Mouse (Mus musculus): ENCODE data around the gene Nr3c2. TPM values are rescaled to one million over a fixed set of nuclear protein-coding genes. Genes with fewer than 3 reads are reported as not detected.

Gene Nr3c2
- 3.7 and 6.0 TPM in 2 replicates for polyA plus RNA-seq (2014; fragmentation: Nextera tagmentation; extraction: Ambion mirVana)

GRCm38 (mm10) chr8:76899411-76900154 lies at the start of gene Nr3c2:
TSS of gene Nr3c2 (plus strand) at chr8:76899442.
- peak within 1 kb of the TSS; percentile 100 for H3K4me2 ChIP-seq (replicated peaks)
- H3K27me3 ChIP-seq (ENCODE audit: control insufficient read depth, insufficient read depth, low read length): peaks cover 36% of the 10 kb centered on the region
- DNase-seq (ENCODE audit: low spot score): no peak
- no peaks in the 10 kb centered on the region for H3K36me3 ChIP-seq (replicated peaks; ENCODE audit: control insufficient read depth, insufficient read depth)
- under 1% methylated on average over 36 of the region's 47 CpGs for WGBS
- peak within 1 kb of the TSS; percentile 9; the same call in 1 of the 2 replicates for H3K27ac ChIP-seq
- peaks cover 17% of the 10 kb centered on the region for H3K4me1 ChIP-seq (replicated peaks; ENCODE audit: control insufficient read depth, insufficient read depth, low read length)
- peak within 1 kb of the TSS; percentile 70 for H3K9ac ChIP-seq
- H3K4me3 ChIP-seq (replicated peaks; ENCODE audit: low read length): peak within 1 kb of the TSS; percentile 77
- H3K9me3 ChIP-seq (ENCODE audit: control insufficient read depth, low read length): no peaks in the 10 kb centered on the region
- peak; percentile 7 for ATAC-seq (ENCODE audit: low FRiP score)

GRCm38 (mm10) chr8:76858534-76858933 lies 40.7 kb upstream of the Nr3c2 start:
- ATAC-seq (ENCODE audit: low FRiP score) (no peak), DNase-seq (ENCODE audit: low spot score) (no peak)
- Histone ChIP-seq H3K36me3 (replicated peaks; ENCODE audit: control insufficient read depth, insufficient read depth) (no peaks in the 10 kb centered on the region), H3K4me1 (replicated peaks; ENCODE audit: control insufficient read depth, insufficient read depth, low read length) (no peaks in the 10 kb centered on the region), H3K27ac (no peak overlapping the region), H3K4me2 (replicated peaks) (no peak overlapping the region), H3K9me3 (ENCODE audit: control insufficient read depth, low read length) (no peaks in the 10 kb centered on the region), H3K9ac (no peak overlapping the region), H3K27me3 (ENCODE audit: control insufficient read depth, insufficient read depth, low read length) (no peaks in the 10 kb centered on the region), H3K4me3 (replicated peaks; ENCODE audit: low read length) (no peak overlapping the region)
- WGBS: 90% methylated on average over 2 of the region's 2 CpGs

- H3K9me3 ChIP-seq (ENCODE audit: control insufficient read depth, low read length): no peaks in the 10 kb centered on the region
- no peaks in the 10 kb centered on the region for H3K4me1 ChIP-seq (replicated peaks; ENCODE audit: control insufficient read depth, insufficient read depth, low read length)
- no peak overlapping the region for H3K9ac ChIP-seq
- DNase-seq (ENCODE audit: low spot score) (peak; percentile 30), ATAC-seq (ENCODE audit: low FRiP score) (no peak)
- no peak overlapping the region for H3K4me2 ChIP-seq (replicated peaks)
- no peak overlapping the region for H3K27ac ChIP-seq
- no peaks in the 10 kb centered on the region for H3K27me3 ChIP-seq (ENCODE audit: control insufficient read depth, insufficient read depth, low read length)
- H3K36me3 ChIP-seq (replicated peaks; ENCODE audit: control insufficient read depth, insufficient read depth): no peaks in the 10 kb centered on the region
- no peak overlapping the region for H3K4me3 ChIP-seq (replicated peaks; ENCODE audit: low read length)
Observed at GRCm38 (mm10) chr8:76859709-76860108, 39.5 kb upstream of the Nr3c2 start.

DNA sequence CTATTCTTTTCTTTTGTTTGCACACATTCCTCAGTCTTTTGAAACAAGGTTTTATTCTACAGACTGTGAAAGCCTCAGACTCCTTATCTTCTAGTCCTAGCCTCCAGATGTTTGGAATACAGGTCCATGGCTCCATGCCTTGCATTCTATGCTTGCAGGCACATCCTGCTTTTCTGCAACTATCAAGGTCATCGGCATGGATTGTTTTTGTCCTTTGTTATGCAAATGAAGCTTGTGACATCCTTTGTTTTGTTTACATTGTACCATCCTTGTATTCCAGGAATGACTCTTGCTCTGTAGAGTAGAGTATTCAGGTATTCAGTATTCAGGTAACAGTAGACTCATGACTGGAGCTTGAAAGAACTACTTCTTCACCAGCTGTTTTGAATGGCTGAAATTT lies 36.2 kb upstream of the Nr3c2 start:
- no peaks in the 10 kb centered on the region for H3K9me3 ChIP-seq (ENCODE audit: control insufficient read depth, low read length)
- ATAC-seq (ENCODE audit: low FRiP score) (no peak), DNase-seq (ENCODE audit: low spot score) (no peak)
- 82% methylated on average over 1 of the region's 1 CpGs for WGBS
- no peak overlapping the region for H3K4me2 ChIP-seq (replicated peaks)
- no peak overlapping the region for H3K27ac ChIP-seq
- H3K36me3 ChIP-seq (replicated peaks; ENCODE audit: control insufficient read depth, insufficient read depth): no peaks in the 10 kb centered on the region
- no peaks in the 10 kb centered on the region for H3K27me3 ChIP-seq (ENCODE audit: control insufficient read depth, insufficient read depth, low read length)
- no peaks in the 10 kb centered on the region for H3K4me1 ChIP-seq (replicated peaks; ENCODE audit: control insufficient read depth, insufficient read depth, low read length)
- H3K4me3 ChIP-seq (replicated peaks; ENCODE audit: low read length): no peak overlapping the region
- no peak overlapping the region for H3K9ac ChIP-seq

GRCm38 (mm10) chr8:76876809-76877208 lies 22.4 kb upstream of the Nr3c2 start:
- Histone ChIP-seq H3K4me3 (replicated peaks; ENCODE audit: low read length) (no peak overlapping the region), H3K9me3 (ENCODE audit: control insufficient read depth, low read length) (no peaks in the 10 kb centered on the region), H3K27me3 (ENCODE audit: control insufficient read depth, insufficient read depth, low read length) (no peaks in the 10 kb centered on the region), H3K9ac (no peak overlapping the region), H3K4me2 (replicated peaks) (no peak overlapping the region), H3K4me1 (replicated peaks; ENCODE audit: control insufficient read depth, insufficient read depth, low read length) (no peaks in the 10 kb centered on the region), H3K27ac (no peak overlapping the region), H3K36me3 (replicated peaks; ENCODE audit: control insufficient read depth, insufficient read depth) (no peaks in the 10 kb centered on the region)
- no peak for DNase-seq (ENCODE audit: low spot score)
- 100% methylated on average over 2 of the region's 2 CpGs for WGBS
- ATAC-seq (ENCODE audit: low FRiP score): no peak

GRCm38 (mm10) chr8:76897050-76897449 lies 2.2 kb upstream of the Nr3c2 start:
- no peak for ATAC-seq (ENCODE audit: low FRiP score)

GRCm38 (mm10) chr8:76898721-76899410 lies 376 bp upstream of the Nr3c2 start:
- ATAC-seq (ENCODE audit: low FRiP score) (peak; percentile 34), DNase-seq (ENCODE audit: low spot score) (peak; percentile 73)
- Histone ChIP-seq H3K4me2 (replicated peaks) (peak overlapping the region; percentile 100), H3K4me1 (replicated peaks; ENCODE audit: control insufficient read depth, insufficient read depth, low read length) (peaks cover 17% of the 10 kb centered on the region), H3K27me3 (ENCODE audit: control insufficient read depth, insufficient read depth, low read length) (peaks cover 31% of the 10 kb centered on the region), H3K27ac (no peak overlapping the region), H3K9me3 (ENCODE audit: control insufficient read depth, low read length) (no peaks in the 10 kb centered on the region), H3K9ac (peak overlapping the region; percentile 70), H3K4me3 (replicated peaks; ENCODE audit: low read length) (peak overlapping the region; percentile 77), H3K36me3 (replicated peaks; ENCODE audit: control insufficient read depth, insufficient read depth) (no peaks in the 10 kb centered on the region)
- WGBS: 1% methylated on average over 28 of the region's 60 CpGs

More at GRCm38 (mm10) chr8:76897050-76897449, 2.2 kb upstream of the Nr3c2 start:
- 4% methylated on average over 2 of the region's 2 CpGs for WGBS
- no peaks in the 10 kb centered on the region for H3K36me3 ChIP-seq (replicated peaks; ENCODE audit: control insufficient read depth, insufficient read depth)
- no peak overlapping the region for H3K4me2 ChIP-seq (replicated peaks)
- DNase-seq (ENCODE audit: low spot score): no peak
- H3K27ac ChIP-seq: no peak overlapping the region
- no peaks in the 10 kb centered on the region for H3K9me3 ChIP-seq (ENCODE audit: control insufficient read depth, low read length)
- H3K9ac ChIP-seq: no peak overlapping the region
- peaks cover 14% of the 10 kb centered on the region for H3K27me3 ChIP-seq (ENCODE audit: control insufficient read depth, insufficient read depth, low read length)
- peaks cover 17% of the 10 kb centered on the region for H3K4me1 ChIP-seq (replicated peaks; ENCODE audit: control insufficient read depth, insufficient read depth, low read length)
- H3K4me3 ChIP-seq (replicated peaks; ENCODE audit: low read length): no peak overlapping the region

DNA sequence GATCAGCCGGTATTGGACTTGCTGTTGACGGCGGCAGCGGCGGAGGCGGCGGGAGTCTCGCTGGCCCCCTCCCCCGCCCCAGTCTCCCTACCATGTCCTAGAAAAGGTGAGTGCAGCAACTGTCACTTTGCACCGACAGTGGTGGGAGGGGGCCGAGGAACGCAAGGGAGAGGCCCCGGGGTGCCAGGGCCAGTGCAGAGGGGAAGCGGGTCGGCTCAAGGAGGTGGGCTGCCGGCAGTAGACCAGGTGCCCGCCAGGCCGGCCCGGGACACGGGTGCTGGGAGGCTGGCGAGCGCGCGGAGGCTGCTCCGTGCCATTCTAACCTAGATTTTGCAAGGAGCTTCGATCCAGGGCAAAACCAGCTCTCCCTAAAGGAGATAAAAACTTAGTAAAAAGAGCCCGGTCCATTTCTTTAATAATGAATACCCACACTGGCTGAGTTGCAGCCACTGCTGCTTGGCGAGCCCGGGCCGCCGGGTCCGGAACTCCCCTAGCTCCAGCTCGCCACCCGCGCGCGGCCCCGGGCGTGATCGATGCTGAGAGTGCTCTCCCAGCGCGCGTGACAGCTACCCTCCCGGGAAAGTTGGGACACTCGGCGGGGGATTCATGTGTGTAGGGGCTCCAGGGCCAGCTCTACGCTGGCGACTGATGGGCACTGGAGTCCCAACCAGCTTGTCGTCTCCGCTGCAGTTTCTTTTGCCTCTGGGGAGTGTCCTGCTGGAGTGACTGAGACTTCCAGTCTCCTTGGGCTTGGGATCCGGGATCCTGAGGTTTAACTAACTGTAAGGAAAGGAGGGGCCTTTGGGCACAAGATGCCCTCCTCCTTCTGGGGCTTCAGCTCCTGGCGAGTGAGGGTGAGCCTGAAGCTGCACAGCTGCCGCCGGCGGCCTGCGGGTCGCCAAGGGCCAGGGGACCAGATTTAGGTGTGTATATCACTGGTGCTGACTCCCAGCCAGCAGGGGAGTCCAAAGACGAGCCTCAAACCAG lies 1.2 kb downstream of the Nr3c2 start:
- H3K9me3 ChIP-seq (ENCODE audit: control insufficient read depth, low read length): no peaks in the 10 kb centered on the region
- WGBS: 0% methylated on average over 58 of the region's 58 CpGs
- DNase-seq (ENCODE audit: low spot score) (no peak), ATAC-seq (ENCODE audit: low FRiP score) (no peak)
- no peak overlapping the region for H3K27ac ChIP-seq
- H3K4me2 ChIP-seq (replicated peaks): peak overlapping the region; percentile 100
- peak overlapping the region; percentile 77 for H3K4me3 ChIP-seq (replicated peaks; ENCODE audit: low read length)
- peaks cover 36% of the 10 kb centered on the region for H3K27me3 ChIP-seq (ENCODE audit: control insufficient read depth, insufficient read depth, low read length)
- no peaks in the 10 kb centered on the region for H3K36me3 ChIP-seq (replicated peaks; ENCODE audit: control insufficient read depth, insufficient read depth)
- peaks cover 17% of the 10 kb centered on the region for H3K4me1 ChIP-seq (replicated peaks; ENCODE audit: control insufficient read depth, insufficient read depth, low read length)
- peak overlapping the region; percentile 70 for H3K9ac ChIP-seq

All from hindbrain, embryonic 14.5 days (tissue).